Mouse (Mus musculus) ES-Bruce4 (cell line): ENCODE results near the gene Nsun5. TPM values are rescaled to one million over a fixed set of nuclear protein-coding genes. Genes with fewer than 3 reads are reported as not detected.
A peak's percentile ranks its signal among the peaks of the same experiment; 100 is the strongest.

Experiments used
- H3K27ac ChIP-seq: 2 replicates; pipeline ENCODE4 v1.5.1; 2012; ENCODE audit warnings: low read length, inconsistent platforms; ENCODE audit not compliant: insufficient read depth
- H3K27me3 ChIP-seq: 2 replicates; pipeline ENCODE4 v1.6.1; 2012; ENCODE audit warnings: mild to moderate bottlenecking, low read length, inconsistent platforms; ENCODE audit not compliant: control insufficient read depth, poor library complexity, insufficient read depth, severe bottlenecking
- H3K36me3 ChIP-seq: 2 replicates; pipeline ENCODE4 v1.6.1; 2012; ENCODE audit warnings: inconsistent platforms, mild to moderate bottlenecking, low read length, moderate library complexity; ENCODE audit not compliant: control insufficient read depth, poor library complexity, insufficient read depth, severe bottlenecking
- H3K4me1 ChIP-seq: one replicate; pipeline ENCODE4 v1.8.1; 2011; ENCODE audit warnings: low read length; ENCODE audit not compliant: control insufficient read depth, insufficient read depth
- H3K4me3 ChIP-seq: 2 replicates; pipeline ENCODE4 v1.5.1; 2011; ENCODE audit warnings: low read depth, mild to moderate bottlenecking, low read length
- H3K9ac ChIP-seq: 2 replicates; pipeline ENCODE4 v1.6.1; 2012; ENCODE audit warnings: low read depth, mild to moderate bottlenecking, inconsistent platforms; ENCODE audit not compliant: poor library complexity, severe bottlenecking
- H3K9me3 ChIP-seq: replicated peaks from 2 replicates; pipeline ENCODE4 v1.6.1; 2012; ENCODE audit warnings: mild to moderate bottlenecking, low read length, inconsistent platforms; ENCODE audit not compliant: control insufficient read depth, poor library complexity, insufficient read depth, severe bottlenecking
- CTCF ChIP-seq: IDR thresholded peaks from one replicate; pipeline ENCODE4 v1.8.1; 2011; ENCODE audit warnings: low read depth, low read length
- EP300 ChIP-seq: IDR thresholded peaks from 2 replicates; pipeline ENCODE4 v1.6.1; 2011; ENCODE audit warnings: low read depth, low read length; ENCODE audit not compliant: insufficient read depth
- POLR2A ChIP-seq: IDR thresholded peaks from one replicate; pipeline ENCODE4 v1.8.1; 2011; ENCODE audit warnings: low read length; ENCODE audit not compliant: insufficient read depth
- polyA plus RNA-seq: library from polyadenylated mRNA; stranded (reverse); fragments of >200 nt; gene quantifications from 2 replicates; pipeline ENCODE4 v1.2.4, GENCODE M21; 2011; ENCODE audit warnings: low read depth; ENCODE audit not compliant: missing spikeins, insufficient read depth, insufficient read length

Gene Nsun5
- polyA plus RNA-seq, result 18.8 and 21.8 TPM in 2 replicates

GRCm38 (mm10) chr5:135369787-135370654, at the start of gene Nsun5:
Gene Nsun5, plus strand, starts transcription at chr5:135369953.
- Histone ChIP-seq H3K4me1 (no peaks in the 10 kb centered on the region), H3K9me3 (no peaks in the 10 kb centered on the region), H3K36me3 (peaks cover 10% of the 10 kb centered on the region; the same call in 1 of the 2 replicates), H3K27me3 (no peaks in the 10 kb centered on the region), H3K27ac (peak within 1 kb of the TSS; percentile 71; the same call in 1 of the 2 replicates), H3K9ac (peak within 1 kb of the TSS; percentile 76), H3K4me3 (peak within 1 kb of the TSS; percentile 92)
- TF ChIP-seq POLR2A, result no peak
- TF ChIP-seq CTCF, result no peak
- TF ChIP-seq EP300, result no peak

DNA sequence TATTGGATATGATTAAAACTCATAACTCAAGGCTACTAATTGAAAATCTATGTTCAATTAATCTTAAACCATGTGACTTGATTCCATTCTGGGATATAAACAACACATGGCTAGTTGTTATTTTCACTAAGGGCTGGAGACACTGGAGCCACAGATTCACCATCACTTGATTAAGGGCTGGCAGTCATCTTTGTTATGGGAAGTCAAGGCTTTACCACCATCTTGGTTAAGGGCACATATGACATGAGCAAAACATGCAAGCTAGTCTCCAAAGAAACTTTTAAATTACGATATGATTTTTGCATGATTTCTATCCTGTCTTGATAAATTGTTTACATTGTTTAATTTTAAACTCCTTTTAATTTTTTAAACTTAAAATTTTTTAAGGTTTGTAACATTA, 47.6 kb upstream of the Nsun5 start:
- H3K36me3 ChIP-seq, result no peaks in the 10 kb centered on the region

GRCm38 (mm10) chr5:135326121-135326659, 43.6 kb upstream of the Nsun5 start:
- Histone ChIP-seq H3K4me3 (no peak overlapping the region), H3K4me1 (no peaks in the 10 kb centered on the region), H3K9ac (no peak overlapping the region), H3K36me3 (no peaks in the 10 kb centered on the region), H3K27me3 (no peaks in the 10 kb centered on the region), H3K9me3 (no peaks in the 10 kb centered on the region), H3K27ac (no peak overlapping the region)
- no peak for TF ChIP-seq POLR2A
- TF ChIP-seq CTCF, result no peak
- no peak for TF ChIP-seq EP300

More for the DNA sequence above, 47.6 kb upstream of the Nsun5 start:
- H3K4me1 ChIP-seq, result no peaks in the 10 kb centered on the region
- H3K4me3 ChIP-seq, result no peak overlapping the region
- H3K9me3 ChIP-seq, result no peaks in the 10 kb centered on the region
- H3K27me3 ChIP-seq, result no peaks in the 10 kb centered on the region
- TF ChIP-seq POLR2A, result no peak
- TF ChIP-seq EP300, result no peak
- no peak for TF ChIP-seq CTCF
- no peak overlapping the region for H3K9ac ChIP-seq
- H3K27ac ChIP-seq, result no peak overlapping the region

DNA sequence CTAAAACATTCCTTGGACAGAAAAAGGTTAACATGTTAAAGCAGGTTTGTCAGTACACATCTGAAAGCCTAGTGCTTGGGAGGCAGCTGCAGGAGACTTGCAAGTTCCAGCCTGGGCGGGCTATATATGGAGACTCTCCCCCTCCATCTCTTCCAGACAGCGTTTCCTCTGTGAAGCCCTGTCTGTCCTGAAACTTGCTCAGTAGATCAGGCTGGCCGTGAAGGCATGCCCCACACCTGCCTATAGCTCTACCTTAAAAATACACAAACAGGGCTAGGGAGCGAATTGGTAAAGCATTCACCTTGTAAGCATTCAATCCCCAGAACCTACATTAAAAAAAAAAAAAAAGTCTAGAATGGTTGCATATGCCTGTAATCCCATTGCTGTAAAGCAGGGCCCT, 40.3 kb upstream of the Nsun5 start:
- no peaks in the 10 kb centered on the region for H3K4me1 ChIP-seq

DNA sequence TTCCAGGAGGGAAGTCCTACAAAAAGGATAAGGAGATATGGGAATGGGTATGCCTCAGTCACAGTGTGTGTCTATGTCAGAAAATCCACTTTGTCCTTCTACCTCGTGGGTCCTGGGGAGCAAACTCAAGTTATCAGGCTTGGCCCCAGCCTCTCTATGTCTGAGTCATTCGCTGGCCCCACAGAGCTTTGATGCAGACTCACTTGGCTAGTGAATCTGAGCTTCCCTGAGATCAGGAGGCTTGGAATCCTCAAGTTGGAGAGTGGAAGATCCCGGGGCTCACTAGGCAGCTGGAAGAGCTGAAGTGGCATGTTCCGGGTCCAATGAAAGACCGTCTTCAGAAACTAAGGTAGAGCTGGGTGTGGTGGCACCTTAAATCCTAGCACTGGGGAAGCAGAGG, 39.6 kb upstream of the Nsun5 start:
- Histone ChIP-seq H3K27me3 (no peaks in the 10 kb centered on the region), H3K27ac (no peak overlapping the region), H3K4me1 (no peaks in the 10 kb centered on the region), H3K4me3 (no peak overlapping the region), H3K36me3 (no peaks in the 10 kb centered on the region), H3K9me3 (no peaks in the 10 kb centered on the region), H3K9ac (no peak overlapping the region)
- no peak for TF ChIP-seq POLR2A
- no peak for TF ChIP-seq CTCF

More for the DNA sequence above, 40.3 kb upstream of the Nsun5 start:
- H3K36me3 ChIP-seq, result no peaks in the 10 kb centered on the region
- no peak overlapping the region for H3K9ac ChIP-seq
- TF ChIP-seq POLR2A (no peak), CTCF (no peak), EP300 (no peak)
- H3K27ac ChIP-seq, result no peak overlapping the region
- no peaks in the 10 kb centered on the region for H3K27me3 ChIP-seq
- H3K4me3 ChIP-seq, result no peak overlapping the region
- H3K9me3 ChIP-seq, result no peaks in the 10 kb centered on the region

GRCm38 (mm10) chr5:135331161-135331560, 38.6 kb upstream of the Nsun5 start:
- Histone ChIP-seq H3K36me3 (no peaks in the 10 kb centered on the region), H3K9me3 (no peaks in the 10 kb centered on the region), H3K4me1 (no peaks in the 10 kb centered on the region), H3K4me3 (no peak overlapping the region), H3K9ac (no peak overlapping the region), H3K27ac (no peak overlapping the region), H3K27me3 (no peaks in the 10 kb centered on the region)
- no peak for TF ChIP-seq CTCF
- TF ChIP-seq EP300, result no peak
- TF ChIP-seq POLR2A, result no peak
